Mouse (Mus musculus) MEL (cell line): ENCODE results near the gene Tfpi2. TPM values are rescaled to one million over a fixed set of nuclear protein-coding genes. Genes with fewer than 3 reads are reported as not detected.

Experiments
- DNase-seq: peaks from one replicate; pipeline ENCODE4 v3.0.0; 2011; ENCODE audit warnings: low read depth, low spot score
- H3K27ac ChIP-seq: 2 replicates; pipeline ENCODE4 v1.5.1; 2012; ENCODE audit warnings: low read depth, mild to moderate bottlenecking, control low read depth, low read length, moderate library complexity; ENCODE audit not compliant: control insufficient read depth
- H3K27me3 ChIP-seq, 2 experiments: fragments of 150-350 bp in 1 of 2; sonication (generic) in 1 of 2; 2 replicates each; pipeline ENCODE4 v1.6.1; 2012; ENCODE audit warnings: low read length in 2 of 2, mild to moderate bottlenecking in 2 of 2, improper control_type of control experiment in 1 of 2, moderate library complexity in 1 of 2; ENCODE audit not compliant: insufficient read depth in 2 of 2, control insufficient read depth in 1 of 2
- H3K36me3 ChIP-seq, 2 experiments: 2 replicates each; pipeline ENCODE4 v1.6.1; 2012 to 2014; ENCODE audit warnings: low read length in 2 of 2, improper control_type of control experiment in 1 of 2, inconsistent platforms in 1 of 2, mild to moderate bottlenecking in 1 of 2; ENCODE audit not compliant: insufficient read depth in 2 of 2, control insufficient read depth in 1 of 2
- H3K4me1 ChIP-seq, 2 experiments: fragments of 150-350 bp in 1 of 2; sonication (generic) in 1 of 2; 2 replicates each; pipeline ENCODE4 v1.6.1; 2012; ENCODE audit warnings: low read length in 2 of 2, improper control_type of control experiment in 1 of 2, mild to moderate bottlenecking in 1 of 2; ENCODE audit not compliant: insufficient read depth in 2 of 2, control insufficient read depth in 1 of 2
- H3K4me3 ChIP-seq, 2 experiments: fragments of 150-350 bp in 1 of 2; sonication (generic) in 1 of 2; 2 replicates each; pipeline ENCODE4 v1.5.1; 2012; ENCODE audit warnings: low read depth in 2 of 2, low read length in 2 of 2, mild to moderate bottlenecking in 2 of 2, moderate library complexity in 2 of 2, control low read depth in 1 of 2, improper control_type of control experiment in 1 of 2; ENCODE audit not compliant: control insufficient read depth in 1 of 2, insufficient read depth in 1 of 2
- H3K79me2 ChIP-seq: 2 replicates; pipeline ENCODE4 v1.6.1; 2012; ENCODE audit warnings: mild to moderate bottlenecking, low read length, moderate library complexity; ENCODE audit not compliant: control insufficient read depth, poor library complexity, insufficient read depth
- H3K9ac ChIP-seq: 2 replicates; pipeline ENCODE4 v1.6.1; 2012; ENCODE audit warnings: low read depth, mild to moderate bottlenecking, control low read depth, low read length, moderate library complexity; ENCODE audit not compliant: control insufficient read depth, poor library complexity, severe bottlenecking
- H3K9me3 ChIP-seq: fragments of 150-350 bp; sonication (generic); replicated peaks from 2 replicates; pipeline ENCODE4 v1.6.1; 2012; ENCODE audit warnings: mild to moderate bottlenecking, low read length, improper control_type of control experiment, moderate library complexity; ENCODE audit not compliant: insufficient read depth
- BHLHE40 ChIP-seq: IDR thresholded peaks from 2 replicates; pipeline ENCODE4 v1.6.1; 2012; ENCODE audit warnings: low read depth, mild to moderate bottlenecking, inconsistent platforms, low read length, improper control_type of control experiment, borderline replicate concordance
- CHD1 ChIP-seq: IDR thresholded peaks from 2 replicates; pipeline ENCODE4 v1.6.1; 2012; ENCODE audit warnings: low read depth, mild to moderate bottlenecking, inconsistent platforms, low read length, improper control_type of control experiment
- E2F4 ChIP-seq: IDR thresholded peaks from 2 replicates; pipeline ENCODE4 v1.6.1; 2011; ENCODE audit warnings: low read depth, low read length, improper control_type of control experiment, borderline replicate concordance
- ELF1 ChIP-seq: IDR thresholded peaks from 2 replicates; pipeline ENCODE4 v1.6.1; 2014; ENCODE audit warnings: low read depth, mild to moderate bottlenecking, inconsistent platforms, low read length, improper control_type of control experiment, moderate library complexity
- ETS1 ChIP-seq: IDR thresholded peaks from 2 replicates; pipeline ENCODE4 v1.6.1; 2012; ENCODE audit warnings: low read depth, mild to moderate bottlenecking, inconsistent platforms, low read length, improper control_type of control experiment, moderate library complexity
- GABPA ChIP-seq: IDR thresholded peaks from 2 replicates; pipeline ENCODE4 v1.6.1; 2012; ENCODE audit warnings: low read depth, mild to moderate bottlenecking, inconsistent platforms, low read length, improper control_type of control experiment, moderate library complexity
- GATA1 ChIP-seq: IDR thresholded peaks from 2 replicates; pipeline ENCODE4 v1.6.1; 2011; ENCODE audit warnings: low read depth, low read length, improper control_type of control experiment
- JUND ChIP-seq: IDR thresholded peaks from 2 replicates; pipeline ENCODE4 v1.6.1; 2011; ENCODE audit warnings: low read depth, mild to moderate bottlenecking, improper control_type of control experiment, low read length
- MAX ChIP-seq: IDR thresholded peaks from 2 replicates; pipeline ENCODE4 v1.6.1; 2011; ENCODE audit warnings: low read length, improper control_type of control experiment
- MEF2A ChIP-seq: IDR thresholded peaks from 2 replicates; pipeline ENCODE4 v1.6.1; 2014; ENCODE audit warnings: low read depth, mild to moderate bottlenecking, inconsistent platforms, low read length, improper control_type of control experiment; ENCODE audit not compliant: poor library complexity, insufficient replicate concordance, severe bottlenecking; ENCODE audit errors: extremely low read depth
- MXI1 ChIP-seq: IDR thresholded peaks from 2 replicates; pipeline ENCODE4 v1.6.1; 2011; ENCODE audit warnings: mild to moderate bottlenecking, low read depth, low read length, improper control_type of control experiment
- MYB ChIP-seq: IDR thresholded peaks from 2 replicates; pipeline ENCODE4 v1.6.1; 2011; ENCODE audit warnings: mild to moderate bottlenecking, low read depth, low read length, improper control_type of control experiment
- MYC ChIP-seq: IDR thresholded peaks from 2 replicates; pipeline ENCODE4 v1.6.1; 2011; ENCODE audit warnings: low read depth, mild to moderate bottlenecking, low read length, improper control_type of control experiment, moderate library complexity
- NELFE ChIP-seq: IDR thresholded peaks from 2 replicates; pipeline ENCODE4 v1.6.1; 2011; ENCODE audit warnings: low read depth, low read length, improper control_type of control experiment
- NRF1 ChIP-seq: IDR thresholded peaks from 2 replicates; pipeline ENCODE4 v1.6.1; 2014; ENCODE audit warnings: low read depth, mild to moderate bottlenecking, inconsistent platforms, low read length, improper control_type of control experiment, moderate library complexity; ENCODE audit not compliant: poor library complexity, insufficient read depth, severe bottlenecking
- POLR2A ChIP-seq, 2 experiments: IDR thresholded peaks; 2 replicates each; pipeline ENCODE4 v1.6.1; 2011 to 2012; ENCODE audit warnings: low read length in 2 of 2, mild to moderate bottlenecking in 2 of 2, control low read depth in 1 of 2, improper control_type of control experiment in 1 of 2, low read depth in 1 of 2, moderate library complexity in 1 of 2; ENCODE audit not compliant: control insufficient read depth in 1 of 2, insufficient read depth in 1 of 2, poor library complexity in 1 of 2
- POLR2AphosphoS5 ChIP-seq: IDR thresholded peaks from 2 replicates; pipeline ENCODE4 v1.6.1; 2012; ENCODE audit warnings: low read depth, borderline replicate concordance, mild to moderate bottlenecking, inconsistent platforms, low read length, moderate library complexity, mixed read lengths
- RAD21 ChIP-seq: IDR thresholded peaks from 2 replicates; pipeline ENCODE4 v1.6.1; 2011; ENCODE audit warnings: mild to moderate bottlenecking, low read depth, low read length, improper control_type of control experiment
- RCOR1 ChIP-seq: IDR thresholded peaks from 2 replicates; pipeline ENCODE4 v1.6.1; 2012; ENCODE audit warnings: low read depth, mild to moderate bottlenecking, inconsistent platforms, low read length, improper control_type of control experiment
- SIN3A ChIP-seq: IDR thresholded peaks from 2 replicates; pipeline ENCODE4 v1.6.1; 2012; ENCODE audit warnings: low read length, improper control_type of control experiment, inconsistent platforms
- SMC3 ChIP-seq: IDR thresholded peaks from 2 replicates; pipeline ENCODE4 v1.6.1; 2011; ENCODE audit warnings: low read depth, low read length, improper control_type of control experiment
- TCF12 ChIP-seq: IDR thresholded peaks from 2 replicates; pipeline ENCODE4 v1.6.1; 2014; ENCODE audit warnings: low read depth, mild to moderate bottlenecking, inconsistent platforms, low read length, improper control_type of control experiment, moderate library complexity
- USF1 ChIP-seq: IDR thresholded peaks from 2 replicates; pipeline ENCODE4 v1.6.1; 2014; ENCODE audit warnings: low read depth, mild to moderate bottlenecking, inconsistent platforms, low read length, improper control_type of control experiment, moderate library complexity
- polyA plus RNA-seq, 2 experiments: library from polyadenylated mRNA; stranded (reverse) in 1 of 2; unstranded in 1 of 2; fragments of >175 nt in 1 of 2; fragments of >200 nt in 1 of 2; gene quantifications; 2 replicates each; pipeline versions ENCODE4 v1.2.1 to v1.2.4; 2012; ENCODE audit warnings: low replicate concordance in 2 of 2, low read depth in 1 of 2; ENCODE audit not compliant: insufficient read length in 2 of 2, insufficient read depth in 1 of 2, missing spikeins in 1 of 2
- total RNA-seq: library from RNA; depleted of rRNA; stranded (reverse); fragments of 300-350 nt; gene quantifications from 2 replicates; pipeline ENCODE4 v1.2.3, GENCODE M21; 2012

The Tfpi2 gene
- total and polyA plus RNA-seq, 3 experiments, result not detected

GRCm38 (mm10) chr6:4000716-4001115 is 12.0 kb upstream of the Tfpi2 start:
- Histone ChIP-seq H3K79me2 (no peaks in the 10 kb centered on the region), H3K36me3 (no peaks in the 10 kb centered on the region), H3K9ac (no peak overlapping the region), H3K4me1 (no peaks in the 10 kb centered on the region)
- no peak for DNase-seq
- TF ChIP-seq CHD1 (no peak), RAD21 (no peak), MYC (no peak), BHLHE40 (no peak), ETS1 (no peak), SMC3 (no peak), E2F4 (no peak), MXI1 (no peak), SIN3A (no peak), NRF1 (no peak), TCF12 (no peak), GATA1 (no peak), RCOR1 (no peak), GABPA (no peak), ELF1 (no peak), MAX (no peak)
- TF ChIP-seq, all 39 proteins: peak for 0
- Histone ChIP-seq H3K27me3 (peaks cover 0 to 2% of the 10 kb centered on the region in 2 experiments; a peak in 2 of 4 replicates), H3K4me3 (no peak overlapping the region), H3K9me3 (no peaks in the 10 kb centered on the region), H3K27ac (no peak overlapping the region)

DNA sequence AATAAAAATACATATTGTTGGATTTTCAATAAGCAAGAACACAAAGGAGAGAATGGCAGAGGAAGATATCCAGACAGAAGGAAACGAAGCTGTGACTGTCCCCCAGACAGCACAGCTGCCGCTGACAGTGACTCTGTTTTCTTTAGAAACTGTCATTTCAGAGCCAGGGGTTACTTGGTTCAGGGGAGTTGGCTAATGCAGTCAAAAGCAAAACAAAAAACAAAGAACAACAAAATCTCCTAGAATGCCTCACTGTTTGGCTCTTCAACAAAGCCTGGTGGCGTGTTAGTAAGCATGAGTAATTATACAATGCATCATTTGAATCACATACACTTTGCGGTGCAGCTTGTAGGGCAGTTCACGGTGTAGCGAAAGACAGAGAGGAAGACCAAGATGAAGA is 10.6 kb upstream of the Tfpi2 start:
- Histone ChIP-seq H3K4me3 (no peak overlapping the region), H3K4me1 (no peaks in the 10 kb centered on the region), H3K36me3 (no peaks in the 10 kb centered on the region), H3K9me3 (no peaks in the 10 kb centered on the region), H3K27me3 (peaks cover 0 to 2% of the 10 kb centered on the region in 2 experiments; a peak in 3 of 4 replicates), H3K9ac (no peak overlapping the region), H3K27ac (no peak overlapping the region), H3K79me2 (no peaks in the 10 kb centered on the region)
- no peak for DNase-seq
- no peak for TF ChIP-seq ELF1
- no peak for TF ChIP-seq POLR2A (IDR thresholded peaks at IDR 0.05; ENCODE audit: control insufficient read depth in 1 of 2, insufficient read depth in 1 of 2, low read depth in 1 of 2, low read length in 2 of 2, poor library complexity in 1 of 2)
- no peak for TF ChIP-seq MYB
- no peak for TF ChIP-seq E2F4
- no peak for TF ChIP-seq TCF12
- TF ChIP-seq POLR2AphosphoS5, result no peak
- TF ChIP-seq ETS1, result no peak
- TF ChIP-seq NELFE, result no peak
- TF ChIP-seq NRF1, result no peak
- TF ChIP-seq RAD21, result no peak
- TF ChIP-seq GABPA, result no peak
- TF ChIP-seq USF1, result no peak
- no peak for TF ChIP-seq JUND
- TF ChIP-seq MEF2A, result no peak
- TF ChIP-seq MAX, result no peak
